Mouse (Mus musculus) heart, adult 11 months (tissue): ENCODE data around the gene Dnah12.
A peak's percentile ranks its signal among the peaks of the same experiment; 100 is the strongest.
"Not testable (repeated sequence)": the region's sequence is repeated elsewhere in the genome, so short reads cannot be mapped to it uniquely, and the experiment has no call there.

Source experiments
- DNase-seq: peaks from one replicate; pipeline ENCODE4 v3.0.0; 2022

Dnah12 gene

DNA sequence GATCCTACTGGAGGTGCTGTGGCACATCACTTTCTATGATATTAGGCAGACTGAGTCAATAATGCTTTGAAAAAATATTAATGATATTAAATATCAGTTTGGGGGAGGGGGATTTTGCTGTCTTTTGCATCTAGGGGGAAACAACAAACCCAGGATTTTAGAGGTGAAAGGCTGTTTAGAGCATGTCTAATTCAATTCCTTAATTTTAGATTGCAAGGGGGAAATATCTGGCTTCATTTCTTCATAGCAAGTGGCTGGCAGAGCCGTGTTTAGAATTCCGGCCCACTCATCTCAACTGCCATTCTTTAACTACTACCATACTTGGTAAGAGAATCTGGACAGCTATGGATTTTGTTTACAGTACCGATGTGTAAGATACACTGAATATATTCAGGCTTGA lies at the start of gene Dnah12:
TSS of gene Dnah12 (plus strand) at position 301 of the 400 bp plus-strand sequence.
- no peak for DNase-seq

DNA sequence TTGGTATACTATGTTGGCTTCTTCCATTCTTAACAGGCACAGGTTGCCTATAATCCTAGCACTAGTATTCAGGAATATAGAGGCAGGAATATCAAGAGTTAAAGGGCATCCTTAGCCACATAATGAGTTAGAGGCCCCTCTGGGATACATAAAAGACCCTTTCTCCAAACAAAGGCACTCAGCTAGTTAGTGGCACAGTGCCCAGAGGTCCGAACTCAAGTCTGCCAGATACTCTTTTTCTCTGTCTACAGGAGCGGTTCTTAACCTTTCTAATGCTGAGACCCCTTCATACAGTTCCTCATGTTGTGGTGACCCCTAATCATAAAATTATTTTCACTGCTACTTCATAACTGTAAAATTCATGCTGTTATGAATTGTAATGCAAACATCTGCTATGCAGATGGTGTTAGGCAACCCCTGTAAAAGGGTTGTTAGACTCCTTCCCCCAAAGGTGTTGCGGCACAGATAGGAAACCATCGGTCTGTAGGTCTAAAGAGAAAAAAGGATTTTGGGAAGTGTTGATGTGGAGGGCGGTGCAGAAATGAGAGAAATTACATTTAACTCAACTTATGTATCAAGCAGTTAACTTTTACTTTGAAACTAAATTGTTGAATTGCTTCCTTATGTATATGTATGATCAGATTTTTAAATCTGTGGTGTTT lies 47.0 kb upstream of the Dnah12 start:
- peak; percentile 55 for DNase-seq

DNA sequence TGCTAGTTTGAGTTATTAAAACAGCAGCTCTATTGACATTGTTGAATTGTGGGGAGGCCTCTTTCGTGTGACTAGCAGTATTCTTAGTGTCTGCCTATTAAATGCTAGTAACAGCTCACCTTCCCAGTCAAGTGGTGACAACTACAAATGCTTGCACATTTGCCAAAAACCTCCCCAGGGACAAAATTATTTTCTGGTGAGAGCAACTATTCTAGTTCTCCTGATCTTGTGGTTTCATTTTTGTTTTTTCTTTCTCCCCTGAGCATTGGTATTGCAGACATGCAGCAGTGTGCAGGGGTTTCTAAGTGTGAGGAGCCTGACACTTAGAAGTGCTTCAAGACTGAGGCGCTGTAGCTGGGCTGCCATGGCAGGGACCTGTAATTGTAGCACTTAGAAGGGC lies 45.3 kb upstream of the Dnah12 start:
- DNase-seq: peak; percentile 34

DNA sequence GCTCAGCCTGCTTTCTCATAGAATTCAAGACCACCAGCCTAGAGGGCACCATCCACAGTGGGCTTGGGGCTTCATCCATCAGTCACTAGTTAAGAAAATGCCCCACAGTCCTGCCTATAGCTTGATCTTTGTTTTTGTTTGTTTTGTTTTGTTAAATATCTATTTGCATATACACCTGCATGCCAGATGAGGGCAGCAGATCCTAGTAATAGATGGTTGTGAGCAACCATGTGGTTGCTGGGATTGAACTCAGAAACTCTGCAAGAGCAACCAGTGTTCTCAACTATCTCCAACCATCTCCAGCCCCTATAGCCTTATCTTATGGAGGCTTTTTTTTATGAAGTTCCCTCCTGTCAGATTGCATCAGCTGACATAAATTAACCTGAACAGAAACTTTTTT lies 41.2 kb upstream of the Dnah12 start:
- peak; percentile 57 for DNase-seq

DNA sequence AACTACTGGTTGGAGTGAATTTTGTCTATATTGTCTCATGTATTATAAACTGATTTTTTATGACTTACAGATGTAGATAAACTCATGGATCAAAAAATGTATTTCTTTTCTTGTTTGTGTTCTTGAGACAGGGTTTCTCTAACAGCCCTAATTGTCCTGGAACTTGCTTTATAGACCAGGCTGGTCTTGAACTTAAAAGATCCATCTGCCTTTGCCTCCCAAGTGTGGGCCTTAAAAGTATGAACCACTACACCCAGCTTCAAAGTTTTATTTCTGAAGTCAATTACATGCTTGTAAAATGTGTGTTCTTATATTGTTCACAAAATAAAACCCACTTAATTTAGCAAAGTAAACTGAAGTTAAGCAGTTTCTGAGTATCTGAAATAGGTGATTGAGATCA lies 34.9 kb upstream of the Dnah12 start:
- no peak for DNase-seq

DNA sequence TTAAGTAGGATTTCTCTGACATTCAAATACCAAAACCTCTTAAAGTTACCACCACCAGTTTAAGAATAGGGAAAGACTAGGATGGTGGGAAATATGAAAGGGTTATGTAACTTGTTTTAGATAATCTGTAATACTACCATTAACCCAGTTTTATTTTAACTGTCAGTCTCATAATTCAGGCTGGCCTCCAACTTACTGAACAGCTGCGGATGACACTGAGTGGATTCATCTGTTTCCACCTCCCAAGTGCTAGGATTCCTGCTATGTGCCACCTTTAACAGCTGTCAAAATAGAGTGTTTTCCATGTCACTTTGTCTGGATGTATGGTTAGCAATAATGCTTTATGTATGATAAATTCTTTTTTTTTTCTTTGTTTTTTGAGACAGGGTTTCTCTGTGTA lies 32.8 kb upstream of the Dnah12 start:
- DNase-seq: peak; percentile 43

DNA sequence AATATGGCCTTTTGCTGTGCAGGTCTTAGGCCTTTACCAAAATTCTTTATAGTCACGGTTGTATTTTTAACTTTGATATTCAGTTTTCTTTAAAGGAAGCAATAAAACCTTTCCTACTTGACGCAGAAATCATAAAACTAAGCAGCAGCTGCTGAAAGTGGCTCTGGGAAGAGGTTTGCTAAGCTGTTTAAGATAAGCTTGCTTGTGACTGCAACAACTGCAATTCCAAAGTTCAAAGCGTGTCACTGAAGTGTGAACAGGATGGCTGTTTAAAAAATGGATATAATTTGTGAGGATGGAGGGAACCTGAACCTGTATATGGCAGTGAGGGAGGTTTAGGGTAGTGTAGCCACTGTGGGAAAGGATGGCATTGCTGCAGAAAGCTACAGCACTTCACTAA lies 31.1 kb upstream of the Dnah12 start:
- DNase-seq: no peak

DNA sequence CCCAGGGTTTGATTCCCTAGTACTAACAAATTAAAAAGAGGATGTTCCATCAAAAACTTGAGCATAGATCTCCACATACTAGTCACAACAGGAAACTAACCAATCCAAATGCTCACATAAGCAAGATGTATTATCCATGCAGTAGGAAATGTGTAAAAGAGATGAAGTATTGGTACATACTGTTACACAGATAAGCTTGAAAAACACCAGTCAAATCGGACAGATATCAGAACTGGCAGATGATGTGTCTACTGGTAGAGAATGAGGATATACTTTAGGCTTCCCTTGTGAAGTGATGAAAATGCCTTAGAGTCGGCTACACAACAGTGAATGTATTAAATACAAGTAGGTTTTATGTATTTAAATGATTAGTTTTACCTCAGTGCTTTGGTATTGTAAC lies 30.6 kb upstream of the Dnah12 start:
- no peak for DNase-seq

DNA sequence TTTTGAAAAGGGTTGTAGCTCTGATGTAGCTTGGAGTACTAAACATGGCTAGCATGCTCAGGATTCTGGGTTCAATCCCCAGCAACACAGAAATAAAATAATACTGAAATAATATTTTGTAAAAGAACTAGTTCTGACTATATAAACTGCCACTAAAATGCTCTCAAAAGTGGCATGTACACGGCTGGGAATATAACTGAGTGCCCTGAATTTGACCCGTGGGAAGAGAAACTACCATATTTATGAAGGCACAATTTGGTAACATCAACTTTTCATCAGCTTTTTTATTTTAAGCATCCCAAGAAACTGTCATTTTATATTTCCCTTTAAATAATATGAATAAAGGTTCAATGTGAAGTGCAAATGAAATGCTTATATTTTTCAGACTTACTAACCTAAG lies 29.2 kb upstream of the Dnah12 start:
- DNase-seq: no peak

DNA sequence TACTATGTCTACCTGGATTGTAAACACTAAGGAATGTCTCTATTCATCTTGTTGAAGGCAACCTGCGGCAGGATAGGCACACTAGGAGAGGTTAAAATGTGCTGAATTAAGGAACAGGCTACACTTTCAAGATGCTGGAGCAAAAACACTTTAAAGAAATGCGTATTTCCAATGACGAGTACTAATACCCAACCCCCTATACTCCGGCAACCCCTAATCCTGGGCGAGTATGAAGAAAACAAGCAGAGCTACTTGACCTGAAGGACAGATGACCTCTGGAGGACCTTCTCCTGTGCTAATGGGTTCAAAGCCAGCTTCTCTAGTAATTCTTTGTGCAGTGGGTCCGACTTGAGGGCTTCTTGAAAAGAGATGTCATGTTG lies 25.1 kb upstream of the Dnah12 start:
- no peak for DNase-seq

DNA sequence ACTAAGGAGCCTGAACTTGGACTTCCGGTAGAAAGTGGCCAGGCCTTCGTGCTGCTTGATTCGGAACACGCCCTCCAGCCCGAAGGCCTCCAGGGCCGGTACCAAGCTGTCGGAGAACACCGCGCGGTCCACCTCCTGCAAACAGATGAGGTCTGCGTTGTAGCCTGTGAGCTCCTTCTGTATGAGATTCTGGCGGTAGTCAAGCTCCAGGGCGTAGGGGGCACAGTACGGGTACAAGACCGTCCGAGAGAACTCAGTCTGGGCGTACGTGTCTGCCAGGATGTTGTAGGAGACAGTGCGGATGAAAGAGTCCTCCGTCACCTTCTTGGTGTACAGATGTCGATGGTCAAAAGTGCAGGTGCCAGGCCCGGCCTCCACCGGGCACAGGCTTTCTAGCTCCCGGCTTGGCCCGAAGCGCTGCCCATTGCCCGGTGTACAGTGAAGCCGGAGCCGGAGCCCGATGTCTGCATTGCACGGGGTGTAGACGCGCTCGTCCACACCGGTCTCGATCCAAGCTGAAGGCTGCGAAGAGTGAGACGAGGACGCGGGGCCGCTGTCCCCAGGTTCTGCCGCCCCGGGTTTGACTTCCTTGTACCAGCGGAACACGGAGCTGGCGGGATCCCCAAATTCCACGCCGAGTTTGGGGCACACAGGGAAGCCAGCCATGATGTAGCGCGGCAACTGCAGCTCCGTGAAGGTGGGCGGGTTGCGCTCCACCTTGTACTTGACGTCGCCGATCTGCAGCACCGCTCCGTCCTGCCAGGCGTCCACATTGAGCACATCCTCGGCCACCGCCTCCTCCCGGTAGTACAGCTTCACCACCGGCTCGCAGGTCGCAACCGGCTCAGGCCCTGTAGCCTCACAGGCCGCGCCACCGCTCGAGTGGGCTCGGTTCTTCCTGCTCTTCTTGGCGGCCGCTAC lies 24.4 kb upstream of the Dnah12 start:
- peak; percentile 90 for DNase-seq

DNA sequence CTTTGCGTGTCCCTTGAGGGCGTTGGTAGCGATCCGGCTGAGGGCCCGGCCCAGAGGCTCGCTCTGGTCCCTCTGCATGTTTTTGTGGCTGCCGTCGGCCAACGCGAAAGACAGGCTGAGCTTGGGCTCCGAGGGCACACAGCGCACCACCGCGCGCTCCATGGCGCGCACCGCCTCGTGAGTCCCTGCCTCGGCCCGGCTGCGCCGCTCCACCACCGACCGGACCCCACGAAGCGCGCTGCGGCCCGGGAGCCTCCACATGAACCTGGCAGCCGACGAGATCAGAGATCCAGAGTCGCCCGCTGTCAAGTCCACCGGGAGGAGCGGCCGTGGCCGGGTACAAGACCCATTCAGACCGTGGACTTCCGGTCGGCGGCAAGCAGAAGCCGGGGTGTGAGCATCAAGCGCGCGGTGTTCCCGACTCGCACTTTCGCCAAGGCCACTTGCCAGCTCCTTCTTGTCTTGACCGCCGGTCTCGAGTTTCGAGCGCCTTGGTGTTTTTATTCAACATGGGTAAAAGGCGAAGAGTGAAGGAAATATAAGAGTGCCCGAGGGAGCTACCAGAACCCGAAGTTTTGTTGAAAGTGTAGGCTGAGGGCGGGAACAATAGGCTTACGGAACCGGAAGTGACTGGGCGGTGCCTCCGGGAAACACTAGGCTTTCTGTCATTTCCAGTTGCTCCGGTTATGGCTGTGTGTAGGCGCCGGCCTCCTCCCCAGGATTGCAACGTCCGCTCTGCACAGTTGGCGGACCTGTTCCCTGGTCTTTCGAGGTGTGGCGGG lies 23.6 kb upstream of the Dnah12 start, which contains the start of gene Pde12:
TSS of gene Pde12 (minus strand) at position 592 of the 782 bp plus-strand sequence.
- DNase-seq: peak; percentile 99

DNA sequence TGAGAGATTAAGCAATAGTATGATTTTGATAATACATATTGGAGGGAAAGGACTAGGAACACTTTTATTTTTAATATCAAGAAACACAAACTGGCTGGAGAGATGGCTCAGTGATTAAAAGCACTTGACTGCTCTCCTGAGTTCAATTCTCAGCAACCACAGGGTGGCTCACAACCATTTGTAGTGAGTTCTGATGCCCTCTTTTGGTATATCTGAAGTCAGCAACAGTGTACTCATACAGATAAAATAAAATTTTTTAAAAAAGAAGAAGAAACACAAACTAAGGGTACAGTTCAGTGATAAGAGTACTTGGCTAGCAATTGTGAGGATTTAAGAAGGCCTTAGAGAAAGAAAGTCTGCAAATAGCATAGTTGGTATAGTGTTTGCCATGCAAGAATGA lies 22.1 kb upstream of the Dnah12 start:
- DNase-seq: no peak

DNA sequence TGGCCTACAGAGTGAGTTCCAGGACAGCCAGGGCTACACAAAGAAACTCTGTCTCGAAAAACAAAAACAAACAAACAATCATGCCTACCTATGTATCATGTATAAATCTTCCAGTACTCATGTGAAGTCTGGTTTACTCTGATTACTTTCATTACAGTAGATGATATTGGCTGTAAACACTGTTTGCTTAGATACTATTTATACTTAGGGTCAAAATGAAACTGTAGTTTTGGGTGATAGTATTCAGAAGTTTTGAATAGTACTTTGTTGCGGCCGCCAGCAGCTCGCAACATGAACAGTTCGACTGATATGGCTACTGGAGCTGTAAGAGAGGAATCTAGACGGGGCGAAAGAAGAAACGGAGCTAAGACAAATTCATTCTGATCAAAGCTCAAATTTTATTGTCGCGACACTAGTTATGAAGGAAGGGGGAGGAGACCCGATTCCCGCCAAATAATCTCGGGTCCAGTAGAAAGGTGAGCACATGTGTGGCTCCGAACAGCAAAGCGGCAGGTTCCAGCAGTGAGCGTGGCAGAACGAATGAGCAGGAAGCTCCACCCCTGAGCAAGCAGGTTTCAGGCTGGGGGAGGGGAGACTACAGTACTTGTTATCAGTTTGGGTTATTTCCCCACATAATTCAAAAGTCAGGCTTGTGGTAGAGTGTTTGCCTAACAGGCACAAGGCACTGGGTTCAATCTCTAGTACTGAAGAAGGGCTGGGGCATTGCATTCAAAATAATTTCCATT lies 21.0 kb upstream of the Dnah12 start:
- DNase-seq: peak; percentile 62

DNA sequence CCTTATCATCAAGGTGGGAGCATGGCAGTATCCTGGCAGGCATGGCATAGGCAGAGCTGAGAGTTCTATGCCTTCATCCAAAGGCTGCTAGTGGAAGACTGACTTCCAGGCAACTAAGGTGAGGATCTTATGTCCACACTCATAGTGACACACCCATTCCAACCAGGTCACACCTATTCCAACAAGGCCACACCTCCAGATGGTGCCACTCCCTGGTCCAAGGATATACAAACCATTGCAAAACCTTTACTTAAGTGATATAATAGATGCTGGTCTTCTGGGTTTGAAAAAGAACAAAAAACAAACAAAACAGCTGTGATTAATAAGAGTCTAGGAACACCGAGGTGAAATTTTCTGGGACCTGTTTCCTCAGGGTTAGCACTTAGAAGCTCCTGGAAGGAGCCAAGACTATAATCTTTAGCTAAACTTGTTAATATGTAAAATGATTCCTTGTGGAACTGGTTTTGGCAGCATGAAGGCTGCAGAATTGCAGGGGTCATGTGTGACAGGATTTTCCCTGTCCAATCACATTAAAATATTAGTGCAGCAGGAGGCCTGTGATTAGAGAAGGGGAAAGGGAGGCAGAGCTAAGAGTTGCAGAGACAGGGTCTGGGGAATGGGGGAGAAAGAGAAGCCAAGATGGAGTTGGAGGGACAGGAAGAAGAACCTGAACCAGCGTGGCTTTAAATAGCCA lies 18.5 kb upstream of the Dnah12 start:
- DNase-seq: peak; percentile 35

DNA sequence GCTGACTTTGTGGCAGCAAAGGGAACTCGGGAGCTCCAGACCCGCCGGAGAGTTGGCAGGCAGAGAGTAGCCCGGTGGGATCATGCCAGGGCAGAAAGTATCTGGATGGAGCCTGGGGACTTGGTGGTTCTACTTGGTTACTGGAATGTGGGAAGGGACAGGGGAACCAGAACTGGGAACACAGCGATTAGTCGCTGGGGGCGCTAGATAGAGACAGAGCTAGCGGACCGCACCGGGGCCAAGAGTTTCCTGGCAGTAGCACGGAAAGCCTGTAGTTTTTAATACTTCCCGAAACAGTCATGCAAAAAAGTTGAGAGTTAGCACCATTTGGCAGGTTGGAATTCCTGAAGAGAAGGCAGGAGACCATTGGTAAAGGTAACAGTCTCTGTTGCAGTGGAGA lies 17.7 kb upstream of the Dnah12 start:
- peak; percentile 91 for DNase-seq

DNA sequence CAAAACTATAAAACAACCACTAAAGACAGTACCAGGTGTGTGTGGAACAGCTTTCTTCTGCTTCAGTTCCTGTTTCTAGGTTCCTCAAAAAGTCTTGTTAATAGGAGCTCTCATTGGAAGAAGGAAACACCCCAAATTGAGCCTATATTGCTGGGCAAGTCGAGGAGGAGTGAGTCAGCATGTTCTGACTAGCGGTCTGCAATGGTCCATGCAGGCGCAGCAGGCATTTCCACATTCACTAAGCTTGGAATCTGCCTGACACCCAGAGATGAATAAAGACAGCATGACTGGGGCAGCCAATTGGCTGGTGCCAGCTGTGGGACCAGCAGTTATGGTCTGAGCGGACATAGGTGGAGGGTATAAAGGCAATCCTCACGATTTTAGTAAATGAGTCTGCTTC lies 17.3 kb upstream of the Dnah12 start:
- DNase-seq: peak; percentile 86

DNA sequence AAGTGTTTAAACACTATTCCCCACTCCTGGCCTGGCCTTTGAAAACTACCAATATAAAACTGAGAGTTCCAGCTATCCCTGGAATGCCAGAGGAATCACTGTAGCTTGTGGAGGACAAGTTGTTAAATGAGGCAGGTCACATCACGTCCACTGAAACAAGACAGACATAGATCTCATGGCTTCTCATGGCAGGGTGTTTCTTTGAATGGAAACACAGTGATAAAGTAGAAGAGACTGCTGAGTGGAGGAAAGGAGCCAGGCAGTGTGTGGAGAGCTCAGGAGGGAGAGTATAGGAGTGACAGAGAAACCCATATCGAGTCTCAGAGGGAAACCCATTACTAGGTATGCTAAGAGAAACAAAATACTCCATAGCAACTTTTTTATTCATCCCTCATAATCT lies 2.3 kb upstream of the Dnah12 start:
- DNase-seq: no peak

DNA sequence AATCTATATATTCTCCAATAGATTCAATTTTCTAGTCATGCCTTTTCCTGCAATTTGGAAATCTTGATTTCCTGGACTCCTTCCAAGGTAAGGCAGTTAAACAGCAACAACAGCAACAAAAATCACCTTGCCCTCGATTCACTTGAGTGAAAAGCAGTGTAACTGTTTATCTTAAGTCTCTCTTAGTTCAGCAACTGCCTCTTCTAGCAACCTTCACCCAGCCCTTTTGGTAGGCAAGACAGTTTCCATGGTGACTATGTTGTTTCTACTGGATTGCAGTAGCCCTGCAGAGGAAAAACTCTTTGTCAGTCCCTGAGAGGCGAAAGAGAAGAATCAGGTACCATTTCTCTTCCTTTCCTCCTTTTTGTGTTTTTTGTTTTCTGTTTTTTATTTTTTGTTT lies 1.7 kb upstream of the Dnah12 start:
- no peak for DNase-seq

DNA sequence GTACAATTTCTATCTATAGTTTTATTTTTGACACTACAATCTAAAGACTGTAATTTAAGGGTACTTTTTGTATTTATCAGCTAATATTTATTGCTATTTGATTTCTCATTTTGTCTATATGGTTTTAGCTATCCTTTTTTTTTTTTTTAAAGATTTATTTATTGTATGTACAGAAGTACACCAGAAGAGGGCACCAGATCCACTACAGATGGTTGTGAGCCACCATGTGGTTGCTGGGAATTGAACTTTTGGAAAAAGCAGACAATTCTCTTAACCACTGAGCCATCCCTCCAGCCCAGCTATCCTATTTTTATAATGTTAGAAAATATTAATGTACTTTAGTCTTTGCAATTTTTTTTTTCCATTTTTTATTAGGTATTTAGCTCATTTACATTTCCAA lies 4.8 kb downstream of the Dnah12 start:
- no peak for DNase-seq

DNA sequence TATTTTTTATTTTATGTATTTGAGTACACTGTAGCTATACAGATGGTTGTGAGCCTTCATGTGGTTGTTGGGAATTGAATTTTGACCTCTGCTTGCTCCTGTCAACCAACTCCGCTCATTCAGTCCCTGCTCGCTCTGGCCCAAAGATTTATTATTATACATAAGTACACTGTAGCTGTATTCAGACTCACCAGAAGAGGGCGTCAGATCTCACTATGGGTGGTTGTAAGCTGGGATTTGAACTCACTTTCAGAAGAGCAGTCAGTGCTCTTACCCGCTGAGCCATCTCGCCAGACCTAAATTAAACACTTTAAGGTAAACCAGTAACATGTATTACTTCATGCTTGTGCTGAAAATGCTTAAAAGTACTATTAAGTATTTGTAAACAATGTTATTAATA lies 12.2 kb downstream of the Dnah12 start:
- not testable (repeated sequence) for DNase-seq

DNA sequence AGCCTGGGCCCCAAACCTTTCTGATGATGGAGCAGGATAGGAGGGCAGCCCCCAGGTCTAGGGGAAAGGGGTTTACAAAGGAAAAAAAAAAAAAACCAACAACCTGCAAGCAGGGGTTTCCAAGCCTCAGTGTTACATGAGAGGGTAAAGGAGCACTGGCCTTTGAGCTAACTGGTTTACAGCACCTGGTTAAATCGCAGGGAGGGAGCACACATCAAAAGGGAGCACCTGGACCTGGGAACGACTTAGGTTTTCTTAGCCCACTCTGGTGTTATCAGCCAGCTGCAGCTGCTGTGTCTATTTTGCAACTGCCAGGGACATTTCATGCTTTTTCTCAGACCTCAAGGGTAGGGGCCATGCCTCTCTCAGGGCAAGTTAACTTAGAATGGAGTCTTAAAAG lies 26.6 kb downstream of the Dnah12 start:
- DNase-seq: not testable (repeated sequence)
